ENCODE assay signal across 21 mouse cellular contexts in the genomic region with DNA sequence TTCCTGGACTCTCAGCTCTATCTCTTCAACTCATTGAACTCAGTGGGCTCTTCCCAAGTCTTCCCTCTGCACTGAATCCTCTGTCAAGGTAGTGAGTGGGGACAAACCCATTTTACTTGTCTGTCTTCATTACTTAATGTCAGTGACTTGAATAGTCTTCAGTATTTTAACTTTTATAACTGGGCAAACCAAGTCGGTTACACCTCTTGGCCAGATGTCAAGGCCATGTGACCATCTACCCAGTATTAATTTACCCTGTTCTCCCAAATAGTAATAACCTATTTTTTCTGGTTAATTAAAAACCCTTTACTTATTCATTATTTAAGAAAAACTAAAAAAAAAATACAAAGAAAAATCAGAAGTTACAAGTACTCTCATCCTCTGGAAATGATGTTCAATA. TPM values are rescaled to one million over a fixed set of nuclear protein-coding genes. Genes with fewer than 3 reads are reported as not detected.
"Had no signal": no experiment of that assay in that cellular context is flagged by ENCODE, and none has a peak within 500 bp of the region (broad histone marks: within the 10 kb centered on the region; RNA-seq: fewer than 3 reads in every experiment).

No protein-coding gene starts in this region.

- H3K9ac ChIP-seq: lung, embryonic 14.5 days; midbrain, embryonic 12.5 days; neural tube, embryonic 13.5 days; neural tube, embryonic 15.5 days had no signal

- H3K27ac ChIP-seq: midbrain, embryonic 10.5 days; midbrain, embryonic 12.5 days; neural tube, embryonic 13.5 days; neural tube, embryonic 15.5 days had no signal

- H3K4me1 ChIP-seq: midbrain, embryonic 10.5 days; midbrain, embryonic 12.5 days; neural tube, embryonic 13.5 days; neural tube, embryonic 15.5 days had no signal

- ATAC-seq: midbrain, embryonic 16.5 days had no signal

- H3K4me3 ChIP-seq: midbrain, embryonic 10.5 days; midbrain, embryonic 12.5 days; myocyte; neural tube, embryonic 13.5 days; neural tube, embryonic 15.5 days had no signal

- DNase-seq: lung, embryonic 14.5 days; lung, postnatal 10 days; lung, postnatal 4 days; midbrain, embryonic 14.5 days; retina, postnatal 1 day; right cerebral cortex, adult 18-20 months; right cerebral cortex, postnatal 25 days; right cerebral cortex, postnatal 4 days; spleen, adult 18-20 months; thymus, adult 18-20 months; thymus, postnatal 14 days; thymus, postnatal 36 days had no signal

- H3K4me2 ChIP-seq: lung, embryonic 14.5 days; midbrain, embryonic 12.5 days; neural tube, embryonic 13.5 days; neural tube, embryonic 15.5 days had no signal

- H3K36me3 ChIP-seq: midbrain, embryonic 10.5 days; midbrain, embryonic 12.5 days; neural tube, embryonic 13.5 days; neural tube, embryonic 15.5 days had no signal

- H3K9me3 ChIP-seq: midbrain, embryonic 10.5 days; midbrain, embryonic 12.5 days; neural tube, embryonic 13.5 days; neural tube, embryonic 15.5 days had no signal

- H3K27me3 ChIP-seq: midbrain, embryonic 12.5 days; neural tube, embryonic 13.5 days; neural tube, embryonic 15.5 days had no signal

RNA-seq across cellular contexts. Expression of a gene that starts 13.7 kb away (rescaled TPM):
- total RNA-seq: megakaryocyte-erythroid progenitor cell, adult 5-6 weeks had no signal

RNA-seq across cellular contexts. Expression of a gene that starts 20.1 kb away (rescaled TPM):
- total RNA-seq: megakaryocyte, adult 5-6 weeks; megakaryocyte-erythroid progenitor cell, adult 5-6 weeks had no signal
- polyA plus RNA-seq: small intestine, adult 2 months had no signal

RNA-seq across cellular contexts. Expression of a gene that starts 49.9 kb away (rescaled TPM):
- total RNA-seq: megakaryocyte, adult 5-6 weeks; megakaryocyte-erythroid progenitor cell, adult 5-6 weeks had no signal
- polyA plus RNA-seq: myocyte had no signal
